Mouse (Mus musculus) testis, adult 2 months (tissue): ENCODE data around the gene Dnali1. TPM values are rescaled to one million over a fixed set of nuclear protein-coding genes. Genes with fewer than 3 reads are reported as not detected.

Experiments used
- H3K27ac ChIP-seq: fragments of 200-500 bp; 2 replicates; pipeline ENCODE4 v1.5.1; 2012; ENCODE audit warnings: low read depth, low read length; ENCODE audit not compliant: control insufficient read depth, insufficient read depth
- H3K27me3 ChIP-seq: fragments of 200-500 bp; 2 replicates; pipeline ENCODE4 v1.6.1; 2012; ENCODE audit warnings: mild to moderate bottlenecking, low read length, moderate library complexity; ENCODE audit not compliant: control insufficient read depth, insufficient read depth
- H3K36me3 ChIP-seq: fragments of 200-500 bp; 2 replicates; pipeline ENCODE4 v1.6.1; 2012; ENCODE audit warnings: mild to moderate bottlenecking, low read length; ENCODE audit not compliant: control insufficient read depth, insufficient read depth
- H3K4me1 ChIP-seq: fragments of 200-500 bp; 2 replicates; pipeline ENCODE4 v1.6.1; 2012; ENCODE audit warnings: low read length; ENCODE audit not compliant: control insufficient read depth, insufficient read depth
- H3K4me3 ChIP-seq: fragments of 200-500 bp; 2 replicates; pipeline ENCODE4 v1.5.1; 2012; ENCODE audit warnings: low read depth, mild to moderate bottlenecking, low read length, moderate library complexity, mixed read lengths; ENCODE audit not compliant: control insufficient read depth
- CTCF ChIP-seq: fragments of 200-500 bp; IDR thresholded peaks from 2 replicates; pipeline ENCODE4 v1.5.1; 2012; ENCODE audit warnings: low read depth, mild to moderate bottlenecking, inconsistent platforms, low read length, moderate library complexity; ENCODE audit not compliant: control insufficient read depth, insufficient read depth, insufficient replicate concordance
- POLR2A ChIP-seq: fragments of 200-500 bp; IDR thresholded peaks from 2 replicates; pipeline ENCODE4 v1.6.1; 2012; ENCODE audit warnings: low read depth, mild to moderate bottlenecking, inconsistent platforms, low read length, moderate library complexity; ENCODE audit not compliant: control insufficient read depth
- polyA plus RNA-seq: library from polyadenylated mRNA; depleted of rRNA; stranded (reverse); fragments of >200 nt; gene quantifications from 2 replicates; pipeline ENCODE4 v1.2.3, GENCODE M21; 2012; rRNA removed

Dnali1 gene
- polyA plus RNA-seq, 1 experiment = 185 TPM

DNA sequence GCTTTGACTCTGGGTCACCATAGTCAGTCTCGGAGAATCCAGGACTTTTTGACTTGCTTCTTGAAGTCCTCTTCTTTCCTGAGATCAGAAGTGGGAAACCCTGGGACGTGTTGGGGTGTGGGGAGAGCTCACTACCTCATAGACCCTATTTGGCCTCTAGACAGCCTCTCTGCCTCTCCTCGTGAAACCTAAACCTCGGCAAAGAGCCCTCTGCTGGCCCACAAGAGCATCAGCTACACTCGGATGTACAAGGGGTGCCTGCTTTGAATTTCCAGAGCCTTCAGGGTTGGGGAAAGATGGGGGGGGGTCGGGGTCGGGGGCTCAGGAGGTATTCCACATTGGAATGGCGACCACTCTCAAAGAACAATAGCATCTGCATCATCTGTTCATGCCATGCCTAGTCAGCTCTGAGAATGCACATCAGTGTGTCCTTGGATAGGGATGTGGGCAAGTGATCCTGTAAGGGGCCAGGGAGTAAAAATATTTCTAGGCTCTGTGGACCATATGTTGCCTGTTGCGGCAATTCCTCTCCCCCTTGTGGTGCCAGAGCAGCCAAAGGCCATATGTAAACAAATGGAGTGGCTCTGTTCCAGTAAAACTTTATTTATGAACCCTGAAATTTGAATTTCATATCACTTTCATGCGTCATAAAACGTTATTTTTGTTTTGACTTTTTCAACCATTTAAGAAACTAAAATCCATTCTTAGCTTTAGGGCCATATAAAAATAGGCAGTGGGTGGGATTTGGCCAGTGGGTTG lies 44.5 kb downstream of the Dnali1 start:
- H3K4me3 ChIP-seq = no peak overlapping the region
- no peak overlapping the region for H3K27ac ChIP-seq
- TF ChIP-seq POLR2A (no peak), CTCF (peak; percentile 17; the same call in 1 of the 2 replicates)
- no peaks in the 10 kb centered on the region for H3K27me3 ChIP-seq
- H3K4me1 ChIP-seq = peaks cover 2% of the 10 kb centered on the region
- H3K36me3 ChIP-seq = no peaks in the 10 kb centered on the region

- Histone ChIP-seq H3K27ac (peak overlapping the region; percentile 43), H3K27me3 (no peaks in the 10 kb centered on the region), H3K4me1 (peaks cover 2% of the 10 kb centered on the region), H3K36me3 (no peaks in the 10 kb centered on the region), H3K4me3 (no peak overlapping the region)
- TF ChIP-seq POLR2A (peak; percentile 24; the same call in 1 of the 2 replicates), CTCF (no peak)
These were observed 48.1 kb downstream of the Dnali1 start for GRCm38 (mm10) chr4:125017431-125017830.

- no peaks in the 10 kb centered on the region for H3K27me3 ChIP-seq
- H3K36me3 ChIP-seq = no peaks in the 10 kb centered on the region
- H3K27ac ChIP-seq = peak within 1 kb of the TSS; percentile 43
- peaks cover 2% of the 10 kb centered on the region for H3K4me1 ChIP-seq
- no peak within 1 kb of the TSS for H3K4me3 ChIP-seq
- TF ChIP-seq CTCF (no peak), POLR2A (no peak)
These were observed 49.5 kb downstream of the Dnali1 start, which contains the start of gene Gnl2 for GRCm38 (mm10) chr4:125015806-125016635. Gene Gnl2 (plus strand): TSS chr4:125016585.

GRCm38 (mm10) chr4:125008712-125009111 lies 56.8 kb downstream of the Dnali1 start:
- H3K4me1 ChIP-seq = no peaks in the 10 kb centered on the region

DNA sequence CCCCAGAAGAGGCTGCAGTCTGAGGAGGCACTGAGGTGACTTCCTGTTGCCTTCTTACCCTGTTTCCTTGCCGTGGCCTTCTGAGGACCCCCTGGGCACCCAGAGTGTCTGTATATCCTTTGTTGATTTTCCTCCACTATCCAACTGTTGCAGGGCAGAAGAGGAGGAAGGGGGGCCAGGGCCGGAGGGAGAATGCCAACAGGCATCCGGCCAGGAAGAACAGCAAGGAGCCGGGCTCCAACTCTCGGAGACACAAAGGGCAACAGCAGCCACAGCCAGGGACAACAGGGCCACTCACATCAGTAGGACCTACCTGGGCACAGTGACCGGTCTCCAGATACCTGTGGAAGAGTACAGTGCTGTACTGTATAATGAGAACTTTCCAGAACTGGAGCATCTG lies 57.3 kb downstream of the Dnali1 start:
- TF ChIP-seq POLR2A (no peak), CTCF (no peak)
- Histone ChIP-seq H3K36me3 (no peaks in the 10 kb centered on the region), H3K4me1 (no peaks in the 10 kb centered on the region), H3K4me3 (no peak overlapping the region), H3K27me3 (no peaks in the 10 kb centered on the region), H3K27ac (no peak overlapping the region)

More at GRCm38 (mm10) chr4:125008712-125009111, 56.8 kb downstream of the Dnali1 start:
- Histone ChIP-seq H3K27ac (no peak overlapping the region), H3K36me3 (no peaks in the 10 kb centered on the region), H3K27me3 (no peaks in the 10 kb centered on the region), H3K4me3 (no peak overlapping the region)
- TF ChIP-seq CTCF = no peak
- no peak for TF ChIP-seq POLR2A

DNA sequence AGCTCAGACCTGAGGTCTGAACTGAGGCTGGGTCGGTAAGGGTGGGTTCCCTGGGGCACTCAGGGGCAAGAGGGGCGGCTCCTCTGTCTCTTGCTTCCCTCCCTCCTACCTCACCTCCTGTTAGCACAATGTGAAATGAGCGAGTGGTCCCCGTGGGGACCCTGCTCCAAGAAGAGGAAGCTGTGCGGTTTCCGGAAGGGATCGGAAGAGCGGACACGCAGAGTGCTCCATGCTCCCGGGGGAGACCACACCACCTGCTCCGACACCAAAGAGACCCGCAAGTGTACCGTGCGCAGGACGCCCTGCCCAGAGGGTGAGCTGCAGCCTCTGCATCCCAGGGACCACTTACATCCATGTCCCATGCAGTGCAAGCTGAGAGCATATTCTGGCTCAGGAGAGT lies 58.0 kb downstream of the Dnali1 start:
- H3K36me3 ChIP-seq = no peaks in the 10 kb centered on the region
- no peak for TF ChIP-seq CTCF
- TF ChIP-seq POLR2A = no peak
- H3K4me1 ChIP-seq = no peaks in the 10 kb centered on the region
- H3K4me3 ChIP-seq = no peak overlapping the region
- no peaks in the 10 kb centered on the region for H3K27me3 ChIP-seq
- no peak overlapping the region for H3K27ac ChIP-seq

Other genes starting within 250 kb of the Dnali1 start
- gene Yrdc, start 215.0 kb downstream of the Dnali1 start, polyA plus RNA-seq = 49.4 and 54.1 TPM in 2 replicates
- 195 and 219 TPM in 2 replicates for gene 1110065P20Rik, start 214.5 kb downstream of the Dnali1 start, polyA plus RNA-seq
- 0.23 and 0.32 TPM in 2 replicates for gene Maneal, start 203.5 kb downstream of the Dnali1 start, polyA plus RNA-seq
- 7.2 and 9.3 TPM in 2 replicates for gene Epha10, start 184.8 kb downstream of the Dnali1 start, polyA plus RNA-seq
- gene 9930104L06Rik, start 128.7 kb downstream of the Dnali1 start, polyA plus RNA-seq = 7.1 and 8.0 TPM in 2 replicates
- 45.5 and 47.0 TPM in 2 replicates for gene Cdca8, start 126.4 kb downstream of the Dnali1 start, polyA plus RNA-seq
- gene Rspo1, start 79.3 kb downstream of the Dnali1 start, polyA plus RNA-seq = 1.1 and 1.7 TPM in 2 replicates
- 24.5 and 25.3 TPM in 2 replicates for gene Gnl2, start 49.1 kb downstream of the Dnali1 start, polyA plus RNA-seq
- gene Snip1, start 969 bp upstream of the Dnali1 start, polyA plus RNA-seq = 17.2 and 19.1 TPM in 2 replicates
- gene Meaf6, start 19.4 kb upstream of the Dnali1 start, polyA plus RNA-seq = 63.2 and 67.3 TPM in 2 replicates
- 1.4 and 2.3 TPM in 2 replicates for gene Zc3h12a, start 62.1 kb upstream of the Dnali1 start, polyA plus RNA-seq